Mouse (Mus musculus) CH12.LX (cell line): ENCODE results near the gene Myo15. TPM values are rescaled to one million over a fixed set of nuclear protein-coding genes. Genes with fewer than 3 reads are reported as not detected.
A peak's percentile ranks its signal among the peaks of the same experiment; 100 is the strongest.

ENCODE experiments used
- DNase-seq: peaks from one replicate; pipeline ENCODE4 v3.0.0-alpha.2; 2013; ENCODE audit errors: extremely low read depth
- H3K27ac ChIP-seq: 2 replicates; pipeline ENCODE4 v1.5.1; 2012; ENCODE audit warnings: low read depth, mild to moderate bottlenecking, control low read depth, moderate library complexity; ENCODE audit not compliant: insufficient read depth
- H3K27me3 ChIP-seq: replicated peaks from 2 replicates; pipeline ENCODE3; 2012; ENCODE audit warnings: inconsistent platforms
- H3K36me3 ChIP-seq, 2 experiments: replicated peaks in 1 of 2; 2 replicates each; pipeline versions ENCODE3 to v1.6.1; 2012; ENCODE audit warnings: inconsistent platforms in 1 of 2, low read length in 1 of 2, mild to moderate bottlenecking in 1 of 2, mixed read lengths in 1 of 2, moderate library complexity in 1 of 2; ENCODE audit not compliant: control insufficient read depth in 1 of 2, insufficient read depth in 1 of 2
- H3K4me1 ChIP-seq, 2 experiments: 2 replicates each; pipeline ENCODE4 v1.6.1; 2012; ENCODE audit warnings: inconsistent platforms in 1 of 2, moderate library complexity in 1 of 2; ENCODE audit not compliant: insufficient read depth in 2 of 2, control insufficient read depth in 1 of 2
- H3K4me2 ChIP-seq: 2 replicates; pipeline ENCODE4 v1.6.1; 2012; ENCODE audit warnings: low read depth, mild to moderate bottlenecking, control low read depth; ENCODE audit not compliant: poor library complexity, insufficient read depth, severe bottlenecking
- H3K4me3 ChIP-seq, 3 experiments: fragments of 150-350 bp in 1 of 3; sonication (generic) in 1 of 3; replicated peaks in 1 of 3; 2 replicates each; pipeline versions ENCODE3 to v1.5.1; 2011 to 2012; ENCODE audit warnings: low read depth in 2 of 3, low read length in 2 of 3, mild to moderate bottlenecking in 2 of 3, moderate library complexity in 2 of 3, control low read depth in 1 of 3, improper control_type of control experiment in 1 of 3, inconsistent platforms in 1 of 3, mixed read lengths in 1 of 3; ENCODE audit not compliant: poor library complexity in 1 of 3
- H3K79me2 ChIP-seq: replicated peaks from 2 replicates; pipeline ENCODE4 v1.6.1; 2012; ENCODE audit warnings: mild to moderate bottlenecking, moderate library complexity; ENCODE audit not compliant: control insufficient read depth, poor library complexity, insufficient read depth, severe bottlenecking; ENCODE audit errors: extremely low read depth
- H3K9ac ChIP-seq: 2 replicates; pipeline ENCODE4 v1.6.1; 2012; ENCODE audit warnings: low read depth, mild to moderate bottlenecking, control low read depth, moderate library complexity; ENCODE audit not compliant: insufficient read depth
- H3K9me3 ChIP-seq: replicated peaks from 2 replicates; pipeline ENCODE3; 2012; ENCODE audit warnings: low read length, inconsistent platforms, mixed read lengths
- BHLHE40 ChIP-seq: IDR thresholded peaks from 2 replicates; pipeline ENCODE4 v1.6.1; 2011; ENCODE audit warnings: mild to moderate bottlenecking, low read depth, low read length, improper control_type of control experiment
- CTCF ChIP-seq, 2 experiments: IDR thresholded peaks in 1 of 2; conservative IDR thresholded peaks in 1 of 2; 2 replicates each; pipeline ENCODE4 v1.5.1; 2011 to 2012; ENCODE audit warnings: low read depth in 2 of 2, low read length in 2 of 2, improper control_type of control experiment in 1 of 2, inconsistent platforms in 1 of 2, mild to moderate bottlenecking in 1 of 2, moderate library complexity in 1 of 2
- ETS1 ChIP-seq: conservative IDR thresholded peaks from 2 replicates; pipeline ENCODE4 v1.6.1; 2012; ENCODE audit warnings: low read depth, mild to moderate bottlenecking, inconsistent platforms, low read length, improper control_type of control experiment, moderate library complexity
- HCFC1 ChIP-seq: IDR thresholded peaks from 2 replicates; pipeline ENCODE4 v1.6.1; 2012; ENCODE audit warnings: low read depth, mild to moderate bottlenecking, inconsistent platforms, low read length, improper control_type of control experiment
- KAT2A ChIP-seq: IDR thresholded peaks from 2 replicates; pipeline ENCODE4 v1.6.1; 2012; ENCODE audit warnings: low read length, improper control_type of control experiment, inconsistent platforms; ENCODE audit not compliant: insufficient replicate concordance
- MYC ChIP-seq: IDR thresholded peaks from 2 replicates; pipeline ENCODE4 v1.6.1; 2011; ENCODE audit warnings: low read depth, mild to moderate bottlenecking, improper control_type of control experiment, low read length
- NRF1 ChIP-seq: IDR thresholded peaks from 2 replicates; pipeline ENCODE4 v1.6.1; 2014; ENCODE audit warnings: low read depth, mild to moderate bottlenecking, inconsistent platforms, low read length, improper control_type of control experiment, moderate library complexity
- PAX5 ChIP-seq: IDR thresholded peaks from 2 replicates; pipeline ENCODE4 v1.6.1; 2012; ENCODE audit warnings: low read length, inconsistent platforms, mixed read lengths
- RAD21 ChIP-seq: IDR thresholded peaks from 2 replicates; pipeline ENCODE4 v1.6.1; 2011; ENCODE audit warnings: low read depth, mild to moderate bottlenecking, low read length, improper control_type of control experiment, moderate library complexity
- TBP ChIP-seq: conservative IDR thresholded peaks from 2 replicates; pipeline ENCODE4 v1.6.1; 2011; ENCODE audit warnings: low read depth, low read length, improper control_type of control experiment
- ZC3H11A ChIP-seq: IDR thresholded peaks from 2 replicates; pipeline ENCODE4 v1.6.1; 2012; ENCODE audit warnings: low read depth, mild to moderate bottlenecking, inconsistent platforms, low read length, improper control_type of control experiment
- dilution Hi-C: fragments of 300-500 bp; cut with MboI; formaldehyde crosslinking; loops from 2 replicates; pipeline ENCODE4 v1.14.3; 2020; ENCODE audit warnings: low sequenced_read_pairs; ENCODE audit not compliant: extremely low pct_unique_long_range_greater_than_20kb, extremely low pct_ligation_motif_present
- in situ Hi-C: fragments of 300-500 bp; cut with MboI; formaldehyde crosslinking; loops from 3 replicates; pipeline ENCODE4 v1.14.3; 2019; ENCODE audit warnings: low sequenced_read_pairs, low pct_ligation_motif_present, low pct_unique_long_range_greater_than_20kb, mixed read lengths
- polyA plus RNA-seq: library from polyadenylated mRNA; unstranded; fragments of >175 nt; gene quantifications from 2 replicates; pipeline ENCODE4 v1.2.1, GENCODE M21; 2012; ENCODE audit warnings: low read depth; ENCODE audit not compliant: insufficient read length
- total RNA-seq, 2 experiments: library from RNA; depleted of rRNA; stranded (reverse); fragments of 300-350 nt in 1 of 2; fragments of >200 nt in 1 of 2; gene quantifications; 2 replicates each; pipeline ENCODE4 v1.2.3; 2012 to 2014

Myo15 gene
- total and polyA plus RNA-seq, 3 experiments, result 0.01 to 0.13 (median 0.04) TPM

DNA sequence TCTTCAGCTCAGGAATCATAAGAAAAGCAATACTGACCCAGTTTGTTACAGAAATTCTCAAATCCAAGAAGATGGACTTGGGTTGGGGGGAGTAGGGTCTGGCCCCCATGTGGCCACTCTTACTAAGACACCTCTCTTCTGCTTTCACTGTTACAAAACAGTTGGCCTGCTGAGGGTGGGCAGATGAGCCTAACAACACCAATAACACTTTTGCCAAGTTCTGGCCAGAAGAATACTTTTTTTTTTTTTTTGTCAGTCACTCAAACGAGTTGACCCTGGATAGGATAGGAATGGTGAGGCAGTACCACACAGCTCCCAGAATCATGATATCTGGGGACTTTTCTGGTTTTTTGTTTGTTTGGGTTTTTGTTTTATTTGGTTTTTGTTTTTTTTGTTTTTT is 42.8 kb downstream of the Myo15 start:
- no peak for TF ChIP-seq MYC
- no peaks in the 10 kb centered on the region for H3K4me1 ChIP-seq

GRCm38 (mm10) chr11:60512520-60512919 is 43.4 kb downstream of the Myo15 start:
- Histone ChIP-seq H3K9me3 (peaks cover 3% of the 10 kb centered on the region), H3K4me3 (no peak overlapping the region), H3K79me2 (no peaks in the 10 kb centered on the region), H3K36me3 (no peaks in the 10 kb centered on the region), H3K27ac (no peak overlapping the region), H3K9ac (no peak overlapping the region), H3K4me2 (no peak overlapping the region), H3K4me1 (no peaks in the 10 kb centered on the region), H3K27me3 (peaks cover 58% of the 10 kb centered on the region)
- in situ Hi-C loops (no loop called here), dilution Hi-C loops (no loop called here)
- peak; percentile 6 for TF ChIP-seq RAD21
- peak; percentile 44 to 62; a peak in 3 of 4 replicates for TF ChIP-seq CTCF (conservative IDR thresholded peaks at IDR 0.05 in 1 of 2, IDR thresholded peaks at IDR 0.05 in 1 of 2; ENCODE audit: low read depth in 2 of 2, low read length in 2 of 2)
- no peak for TF ChIP-seq ZC3H11A
- peak; percentile 11 for DNase-seq

More for the DNA sequence above, 42.8 kb downstream of the Myo15 start:
- peaks cover 3% of the 10 kb centered on the region for H3K9me3 ChIP-seq
- H3K79me2 ChIP-seq, result no peaks in the 10 kb centered on the region
- H3K27ac ChIP-seq, result no peak overlapping the region
- H3K4me2 ChIP-seq, result no peak overlapping the region
- dilution Hi-C loops (no loop called here), in situ Hi-C loops (no loop called here)
- peaks cover 64% of the 10 kb centered on the region for H3K27me3 ChIP-seq
- no peak for DNase-seq
- H3K36me3 ChIP-seq, result no peaks in the 10 kb centered on the region
- H3K4me3 ChIP-seq, result no peak overlapping the region
- no peak overlapping the region for H3K9ac ChIP-seq

GRCm38 (mm10) chr11:60514941-60515340 is 45.8 kb downstream of the Myo15 start:
- H3K4me2 ChIP-seq, result no peak overlapping the region
- dilution Hi-C loops, result no loop called here
- TF ChIP-seq RAD21, result no peak
- no peak for TF ChIP-seq HCFC1
- no peak for TF ChIP-seq ETS1
- no peak for TF ChIP-seq TBP
- no peak for TF ChIP-seq BHLHE40
- no peak for TF ChIP-seq ZC3H11A
- TF ChIP-seq NRF1, result no peak
- TF ChIP-seq KAT2A, result no peak
- no peak for TF ChIP-seq PAX5
- in situ Hi-C loops, result no loop called here
- H3K4me3 ChIP-seq, result no peak overlapping the region
- no peak overlapping the region for H3K9ac ChIP-seq
- H3K27me3 ChIP-seq, result peaks cover 40% of the 10 kb centered on the region
- H3K79me2 ChIP-seq, result no peaks in the 10 kb centered on the region
- H3K27ac ChIP-seq, result no peak overlapping the region
- H3K9me3 ChIP-seq, result peaks cover 4% of the 10 kb centered on the region
- no peaks in the 10 kb centered on the region for H3K36me3 ChIP-seq
- no peak for DNase-seq
- no peaks in the 10 kb centered on the region for H3K4me1 ChIP-seq
